Mouse (Mus musculus) megakaryocyte, embryonic 14.5 days (primary cell): ENCODE data around the gene Ikzf3. TPM values are rescaled to one million over a fixed set of nuclear protein-coding genes. Genes with fewer than 3 reads are reported as not detected.

Source experiments
- H3K27me3 ChIP-seq: replicated peaks from 2 replicates; pipeline ENCODE3; 2012; ENCODE audit warnings: inconsistent platforms
- H3K36me3 ChIP-seq: replicated peaks from 2 replicates; pipeline ENCODE3; 2012; ENCODE audit warnings: low read length, inconsistent platforms, mixed read lengths
- H3K4me1 ChIP-seq: 2 replicates; pipeline ENCODE4 v1.6.1; 2012; ENCODE audit warnings: inconsistent platforms
- H3K4me3 ChIP-seq: replicated peaks from 2 replicates; pipeline ENCODE3; 2012; ENCODE audit warnings: moderate library complexity, mild to moderate bottlenecking, inconsistent platforms
- H3K9me3 ChIP-seq: 2 replicates; pipeline ENCODE4 v1.6.1; 2012; ENCODE audit warnings: inconsistent platforms
- FLI1 ChIP-seq: IDR thresholded peaks from 2 replicates; pipeline ENCODE4 v1.6.1; 2012; ENCODE audit warnings: low read length, inconsistent platforms, mixed read lengths
- GATA1 ChIP-seq: IDR thresholded peaks from 3 replicates; pipeline ENCODE4 v1.6.1; 2012; ENCODE audit warnings: mixed read lengths, low read length, inconsistent platforms, borderline replicate concordance
- polyA plus RNA-seq: library from polyadenylated mRNA; stranded (reverse); fragments of >175 nt; gene quantifications from 2 replicates; pipeline ENCODE4 v1.2.3, GENCODE M21; 2012; ENCODE audit warnings: low replicate concordance; ENCODE audit not compliant: insufficient read depth

The Ikzf3 gene
- polyA plus RNA-seq, 1 experiment: not detected

- H3K36me3 ChIP-seq: no peaks in the 10 kb centered on the region
- peaks cover 42% of the 10 kb centered on the region for H3K27me3 ChIP-seq
- H3K9me3 ChIP-seq: no peaks in the 10 kb centered on the region
- TF ChIP-seq FLI1 (no peak), GATA1 (no peak)
- H3K4me3 ChIP-seq: no peak overlapping the region
- peaks cover 6% of the 10 kb centered on the region; the same call in 1 of the 2 replicates for H3K4me1 ChIP-seq
Observed at GRCm38 (mm10) chr11:98491571-98491970, 54.3 kb downstream of the Ikzf3 start.

GRCm38 (mm10) chr11:98488540-98489234, 57.1 kb downstream of the Ikzf3 start:
- Histone ChIP-seq H3K9me3 (no peaks in the 10 kb centered on the region), H3K4me1 (peaks cover 6% of the 10 kb centered on the region; the same call in 1 of the 2 replicates), H3K27me3 (peaks cover 43% of the 10 kb centered on the region), H3K36me3 (no peaks in the 10 kb centered on the region), H3K4me3 (no peak overlapping the region)
- TF ChIP-seq FLI1 (no peak), GATA1 (no peak)

GRCm38 (mm10) chr11:98487526-98488040, 58.2 kb downstream of the Ikzf3 start:
- Histone ChIP-seq H3K36me3 (no peaks in the 10 kb centered on the region), H3K27me3 (peaks cover 40% of the 10 kb centered on the region), H3K9me3 (no peaks in the 10 kb centered on the region), H3K4me1 (peaks cover 2% of the 10 kb centered on the region; the same call in 1 of the 2 replicates), H3K4me3 (no peak overlapping the region)
- no peak for TF ChIP-seq GATA1
- TF ChIP-seq FLI1: no peak

- Histone ChIP-seq H3K27me3 (peaks cover 40% of the 10 kb centered on the region), H3K9me3 (no peaks in the 10 kb centered on the region), H3K4me1 (no peaks in the 10 kb centered on the region), H3K4me3 (no peak overlapping the region), H3K36me3 (no peaks in the 10 kb centered on the region)
- TF ChIP-seq GATA1 (no peak), FLI1 (no peak)
Observed at GRCm38 (mm10) chr11:98485749-98486148, 60.1 kb downstream of the Ikzf3 start.

GRCm38 (mm10) chr11:98482067-98482466, 63.8 kb downstream of the Ikzf3 start:
- Histone ChIP-seq H3K4me3 (no peak overlapping the region), H3K36me3 (no peaks in the 10 kb centered on the region), H3K9me3 (no peaks in the 10 kb centered on the region), H3K4me1 (no peaks in the 10 kb centered on the region), H3K27me3 (peaks cover 40% of the 10 kb centered on the region)
- TF ChIP-seq GATA1: no peak

GRCm38 (mm10) chr11:98481231-98481630, 64.6 kb downstream of the Ikzf3 start:
- Histone ChIP-seq H3K9me3 (no peaks in the 10 kb centered on the region), H3K4me1 (no peaks in the 10 kb centered on the region), H3K4me3 (no peak overlapping the region), H3K36me3 (no peaks in the 10 kb centered on the region), H3K27me3 (peaks cover 40% of the 10 kb centered on the region)
- no peak for TF ChIP-seq GATA1

GRCm38 (mm10) chr11:98479940-98480497, 65.8 kb downstream of the Ikzf3 start:
- H3K36me3 ChIP-seq: no peaks in the 10 kb centered on the region
- H3K9me3 ChIP-seq: no peaks in the 10 kb centered on the region
- TF ChIP-seq FLI1: no peak
- no peak for TF ChIP-seq GATA1
- H3K4me3 ChIP-seq: no peak overlapping the region
- no peaks in the 10 kb centered on the region for H3K4me1 ChIP-seq
- peaks cover 36% of the 10 kb centered on the region for H3K27me3 ChIP-seq

- no peaks in the 10 kb centered on the region for H3K4me1 ChIP-seq
- H3K36me3 ChIP-seq: no peaks in the 10 kb centered on the region
- TF ChIP-seq FLI1 (no peak), GATA1 (no peak)
- no peaks in the 10 kb centered on the region for H3K9me3 ChIP-seq
- H3K27me3 ChIP-seq: peaks cover 37% of the 10 kb centered on the region
- no peak overlapping the region for H3K4me3 ChIP-seq
Observed at GRCm38 (mm10) chr11:98479026-98479939, 66.5 kb downstream of the Ikzf3 start.

GRCm38 (mm10) chr11:98477011-98477701, 68.7 kb downstream of the Ikzf3 start:
- no peaks in the 10 kb centered on the region for H3K4me1 ChIP-seq
- H3K9me3 ChIP-seq: no peaks in the 10 kb centered on the region
- no peak overlapping the region for H3K4me3 ChIP-seq
- H3K27me3 ChIP-seq: peaks cover 42% of the 10 kb centered on the region
- no peaks in the 10 kb centered on the region for H3K36me3 ChIP-seq
- TF ChIP-seq FLI1: no peak
- no peak for TF ChIP-seq GATA1
